Mouse (Mus musculus): ENCODE data around the gene Pex11g. TPM values are rescaled to one million over a fixed set of nuclear protein-coding genes. Genes with fewer than 3 reads are reported as not detected.
A peak's percentile ranks its signal among the peaks of the same experiment; 100 is the strongest.

Gene Pex11g
- 2.6 and 2.7 TPM in 2 replicates for polyA plus RNA-seq (2012; rRNA removed)

GRCm38 (mm10) chr8:3467006-3467885 lies at the start of gene Pex11g:
Pex11g (minus strand) TSS chr8:3467680.
- 9% methylated on average over 32 of the region's 32 CpGs for WGBS
- TF ChIP-seq CTCF (IDR thresholded peaks at IDR 0.05; ENCODE audit: extremely low read depth, insufficient read depth, insufficient read length, insufficient replicate concordance) (no peak), POLR2A (IDR thresholded peaks at IDR 0.05; ENCODE audit: low read depth, low read length) (no peak)
- peak; percentile 74 to 95 for DNase-seq (ENCODE audit: low read depth in 1 of 2, low spot score in 2 of 2)
- H3K27me3 ChIP-seq (ENCODE audit: control insufficient read depth, insufficient read depth, low read length): no peaks in the 10 kb centered on the region
- no peaks in the 10 kb centered on the region for H3K4me1 ChIP-seq (ENCODE audit: control insufficient read depth, insufficient read depth, insufficient read length)
- H3K4me3 ChIP-seq (ENCODE audit: extremely low read depth, insufficient read depth, insufficient read length): peak within 1 kb of the TSS; percentile 70
- no peak within 1 kb of the TSS for H3K27ac ChIP-seq (ENCODE audit: insufficient read depth, low read length)
- H3K36me3 ChIP-seq (ENCODE audit: control insufficient read depth, insufficient read depth, low read length): no peaks in the 10 kb centered on the region

GRCm38 (mm10) chr8:3517117-3517495 lies 49.6 kb upstream of the Pex11g start:
- H3K36me3 ChIP-seq (ENCODE audit: control insufficient read depth, insufficient read depth, low read length): peaks cover 1% of the 10 kb centered on the region; the same call in 1 of the 2 replicates
- 6% methylated on average over 16 of the region's 16 CpGs for WGBS
- H3K4me1 ChIP-seq (ENCODE audit: control insufficient read depth, insufficient read depth, insufficient read length): no peaks in the 10 kb centered on the region; the same call in 1 of the 2 replicates
- H3K4me3 ChIP-seq (ENCODE audit: extremely low read depth, insufficient read depth, insufficient read length): peak overlapping the region; percentile 66
- no peak overlapping the region; the same call in 1 of the 2 replicates for H3K27ac ChIP-seq (ENCODE audit: insufficient read depth, low read length)
- no peak for TF ChIP-seq CTCF (IDR thresholded peaks at IDR 0.05; ENCODE audit: extremely low read depth, insufficient read depth, insufficient read length, insufficient replicate concordance)
- TF ChIP-seq POLR2A (IDR thresholded peaks at IDR 0.05; ENCODE audit: low read depth, low read length): no peak
- no peak for DNase-seq (ENCODE audit: low read depth in 1 of 2, low spot score in 2 of 2)
- H3K27me3 ChIP-seq (ENCODE audit: control insufficient read depth, insufficient read depth, low read length): no peaks in the 10 kb centered on the region

GRCm38 (mm10) chr8:3516450-3517116 lies 49.1 kb upstream of the Pex11g start:
- Histone ChIP-seq H3K4me3 (ENCODE audit: extremely low read depth, insufficient read depth, insufficient read length) (peak overlapping the region; percentile 66), H3K4me1 (ENCODE audit: control insufficient read depth, insufficient read depth, insufficient read length) (no peaks in the 10 kb centered on the region; the same call in 1 of the 2 replicates), H3K27me3 (ENCODE audit: control insufficient read depth, insufficient read depth, low read length) (no peaks in the 10 kb centered on the region), H3K27ac (ENCODE audit: insufficient read depth, low read length) (peak overlapping the region; percentile 50), H3K36me3 (ENCODE audit: control insufficient read depth, insufficient read depth, low read length) (peaks cover 1% of the 10 kb centered on the region; the same call in 1 of the 2 replicates)
- peak; percentile 82 to 93 for DNase-seq (ENCODE audit: low read depth in 1 of 2, low spot score in 2 of 2)
- TF ChIP-seq POLR2A (IDR thresholded peaks at IDR 0.05; ENCODE audit: low read depth, low read length): peak; percentile 32; the same call in 1 of the 2 replicates
- no peak for TF ChIP-seq CTCF (IDR thresholded peaks at IDR 0.05; ENCODE audit: extremely low read depth, insufficient read depth, insufficient read length, insufficient replicate concordance)
- WGBS: under 1% methylated on average over 36 of the region's 36 CpGs

GRCm38 (mm10) chr8:3515771-3516417 lies 48.4 kb upstream of the Pex11g start:
- under 1% methylated on average over 25 of the region's 25 CpGs for WGBS
- TF ChIP-seq POLR2A (IDR thresholded peaks at IDR 0.05; ENCODE audit: low read depth, low read length): no peak
- no peak for TF ChIP-seq CTCF (IDR thresholded peaks at IDR 0.05; ENCODE audit: extremely low read depth, insufficient read depth, insufficient read length, insufficient replicate concordance)
- peak overlapping the region; percentile 66 for H3K4me3 ChIP-seq (ENCODE audit: extremely low read depth, insufficient read depth, insufficient read length)
- no peaks in the 10 kb centered on the region; the same call in 1 of the 2 replicates for H3K4me1 ChIP-seq (ENCODE audit: control insufficient read depth, insufficient read depth, insufficient read length)
- H3K27ac ChIP-seq (ENCODE audit: insufficient read depth, low read length): peak overlapping the region; percentile 50
- DNase-seq (ENCODE audit: low read depth in 1 of 2, low spot score in 2 of 2): peak in 1 of 2 experiments; percentile 20
- no peaks in the 10 kb centered on the region for H3K27me3 ChIP-seq (ENCODE audit: control insufficient read depth, insufficient read depth, low read length)
- no peaks in the 10 kb centered on the region for H3K36me3 ChIP-seq (ENCODE audit: control insufficient read depth, insufficient read depth, low read length)

- peak; percentile 49 to 88 for DNase-seq (ENCODE audit: low read depth in 1 of 2, low spot score in 2 of 2)
- peak within 1 kb of the TSS; percentile 51 for H3K27ac ChIP-seq (ENCODE audit: insufficient read depth, low read length)
- peak within 1 kb of the TSS; percentile 66 for H3K4me3 ChIP-seq (ENCODE audit: extremely low read depth, insufficient read depth, insufficient read length)
- peaks cover 2% of the 10 kb centered on the region for H3K36me3 ChIP-seq (ENCODE audit: control insufficient read depth, insufficient read depth, low read length)
- H3K27me3 ChIP-seq (ENCODE audit: control insufficient read depth, insufficient read depth, low read length): no peaks in the 10 kb centered on the region
- no peaks in the 10 kb centered on the region; the same call in 1 of the 2 replicates for H3K4me1 ChIP-seq (ENCODE audit: control insufficient read depth, insufficient read depth, insufficient read length)
- WGBS: under 1% methylated on average over 25 of the region's 25 CpGs
- TF ChIP-seq CTCF (IDR thresholded peaks at IDR 0.05; ENCODE audit: extremely low read depth, insufficient read depth, insufficient read length, insufficient replicate concordance): no peak
- no peak; the same call in none of the 2 replicates for TF ChIP-seq POLR2A (IDR thresholded peaks at IDR 0.05; ENCODE audit: low read depth, low read length)
Measured at GRCm38 (mm10) chr8:3515260-3515671, 47.8 kb upstream of the Pex11g start, which contains the start of gene Pnpla6. Pnpla6 (plus strand) TSS chr8:3515384.

GRCm38 (mm10) chr8:3514681-3515247 lies 47.3 kb upstream of the Pex11g start:
- H3K4me3 ChIP-seq (ENCODE audit: extremely low read depth, insufficient read depth, insufficient read length): no peak overlapping the region
- H3K27me3 ChIP-seq (ENCODE audit: control insufficient read depth, insufficient read depth, low read length): no peaks in the 10 kb centered on the region
- no peak for DNase-seq (ENCODE audit: low read depth in 1 of 2, low spot score in 2 of 2)
- H3K4me1 ChIP-seq (ENCODE audit: control insufficient read depth, insufficient read depth, insufficient read length): no peaks in the 10 kb centered on the region; the same call in 1 of the 2 replicates
- WGBS: 44% methylated on average over 13 of the region's 13 CpGs
- TF ChIP-seq POLR2A (IDR thresholded peaks at IDR 0.05; ENCODE audit: low read depth, low read length) (no peak; the same call in 1 of the 2 replicates), CTCF (IDR thresholded peaks at IDR 0.05; ENCODE audit: extremely low read depth, insufficient read depth, insufficient read length, insufficient replicate concordance) (no peak)
- H3K36me3 ChIP-seq (ENCODE audit: control insufficient read depth, insufficient read depth, low read length): peaks cover 3% of the 10 kb centered on the region
- no peak overlapping the region for H3K27ac ChIP-seq (ENCODE audit: insufficient read depth, low read length)

Measured in spleen, adult 2 months (tissue).